Mouse (Mus musculus): Measurements from ENCODE around the gene Tuba8. TPM values are rescaled to one million over a fixed set of nuclear protein-coding genes. Genes with fewer than 3 reads are reported as not detected.

Gene Tuba8
- polyA plus RNA-seq (2012; rRNA removed) = 0.94 and 2.5 TPM in 2 replicates

GRCm38 (mm10) chr6:121210149-121210925 lies at the start of gene Tuba8:
Gene Tuba8, plus strand, starts transcription at chr6:121210696.
- Histone ChIP-seq H3K4me3 (ENCODE audit: insufficient read depth, low read depth, low read length) (peak within 1 kb of the TSS; percentile 51), H3K27me3 (replicated peaks; ENCODE audit: control insufficient read depth, insufficient read depth, low read length) (no peaks in the 10 kb centered on the region), H3K4me1 (ENCODE audit: control insufficient read depth, insufficient read depth, low read length) (no peaks in the 10 kb centered on the region), H3K27ac (ENCODE audit: insufficient read depth, low read depth, low read length) (no peak within 1 kb of the TSS), H3K36me3 (ENCODE audit: control insufficient read depth, insufficient read depth, low read length) (no peaks in the 10 kb centered on the region)
- DNase-seq = peak; percentile 45
- 5% methylated on average over 30 of the region's 30 CpGs for WGBS
- TF ChIP-seq POLR2A (IDR thresholded peaks at IDR 0.05; ENCODE audit: low read depth, low read length) = no peak

GRCm38 (mm10) chr6:121162616-121163015 lies 47.9 kb upstream of the Tuba8 start:
- H3K27ac ChIP-seq (ENCODE audit: insufficient read depth, low read depth, low read length) = no peak overlapping the region
- H3K4me3 ChIP-seq (ENCODE audit: insufficient read depth, low read depth, low read length) = no peak overlapping the region
- WGBS = 88% methylated on average over 12 of the region's 12 CpGs
- H3K4me1 ChIP-seq (ENCODE audit: control insufficient read depth, insufficient read depth, low read length) = peaks cover 6% of the 10 kb centered on the region; the same call in 1 of the 2 replicates
- H3K36me3 ChIP-seq (ENCODE audit: control insufficient read depth, insufficient read depth, low read length) = no peaks in the 10 kb centered on the region
- TF ChIP-seq CTCF (conservative IDR thresholded peaks at IDR 0.05; ENCODE audit: insufficient read depth, insufficient read length, low read depth, low read length) (no peak), POLR2A (IDR thresholded peaks at IDR 0.05; ENCODE audit: low read depth, low read length) (no peak)
- DNase-seq = no peak
- no peaks in the 10 kb centered on the region for H3K27me3 ChIP-seq (replicated peaks; ENCODE audit: control insufficient read depth, insufficient read depth, low read length)

GRCm38 (mm10) chr6:121166098-121166552 lies 44.4 kb upstream of the Tuba8 start:
- 25% methylated on average over 10 of the region's 10 CpGs for WGBS

GRCm38 (mm10) chr6:121167381-121167975 lies 43.0 kb upstream of the Tuba8 start:
- no peak overlapping the region for H3K4me3 ChIP-seq (ENCODE audit: insufficient read depth, low read depth, low read length)
- H3K27ac ChIP-seq (ENCODE audit: insufficient read depth, low read depth, low read length) = no peak overlapping the region
- H3K4me1 ChIP-seq (ENCODE audit: control insufficient read depth, insufficient read depth, low read length) = peaks cover 6% of the 10 kb centered on the region; the same call in 1 of the 2 replicates
- WGBS = 81% methylated on average over 7 of the region's 7 CpGs
- H3K36me3 ChIP-seq (ENCODE audit: control insufficient read depth, insufficient read depth, low read length) = no peaks in the 10 kb centered on the region
- no peak for DNase-seq
- TF ChIP-seq POLR2A (IDR thresholded peaks at IDR 0.05; ENCODE audit: low read depth, low read length) = no peak
- no peak for TF ChIP-seq CTCF (conservative IDR thresholded peaks at IDR 0.05; ENCODE audit: insufficient read depth, insufficient read length, low read depth, low read length)
- no peaks in the 10 kb centered on the region for H3K27me3 ChIP-seq (replicated peaks; ENCODE audit: control insufficient read depth, insufficient read depth, low read length)

More at GRCm38 (mm10) chr6:121166098-121166552, 44.4 kb upstream of the Tuba8 start:
- DNase-seq = peak; percentile 90
- Histone ChIP-seq H3K27ac (ENCODE audit: insufficient read depth, low read depth, low read length) (no peak overlapping the region), H3K27me3 (replicated peaks; ENCODE audit: control insufficient read depth, insufficient read depth, low read length) (no peaks in the 10 kb centered on the region), H3K4me3 (ENCODE audit: insufficient read depth, low read depth, low read length) (no peak overlapping the region), H3K36me3 (ENCODE audit: control insufficient read depth, insufficient read depth, low read length) (no peaks in the 10 kb centered on the region), H3K4me1 (ENCODE audit: control insufficient read depth, insufficient read depth, low read length) (peaks cover 6% of the 10 kb centered on the region; the same call in 1 of the 2 replicates)
- TF ChIP-seq POLR2A (IDR thresholded peaks at IDR 0.05; ENCODE audit: low read depth, low read length) (no peak), CTCF (conservative IDR thresholded peaks at IDR 0.05; ENCODE audit: insufficient read depth, insufficient read length, low read depth, low read length) (no peak; the same call in 1 of the 2 replicates)

- WGBS = 68% methylated on average over 6 of the region's 6 CpGs
Observed at GRCm38 (mm10) chr6:121171102-121171501, 39.4 kb upstream of the Tuba8 start.

GRCm38 (mm10) chr6:121173471-121173870 lies 37.0 kb upstream of the Tuba8 start:
- TF ChIP-seq CTCF (conservative IDR thresholded peaks at IDR 0.05; ENCODE audit: insufficient read depth, insufficient read length, low read depth, low read length) = no peak
- no peak for TF ChIP-seq POLR2A (IDR thresholded peaks at IDR 0.05; ENCODE audit: low read depth, low read length)
- no peak overlapping the region for H3K4me3 ChIP-seq (ENCODE audit: insufficient read depth, low read depth, low read length)

More at GRCm38 (mm10) chr6:121171102-121171501, 39.4 kb upstream of the Tuba8 start:
- H3K27ac ChIP-seq (ENCODE audit: insufficient read depth, low read depth, low read length) = no peak overlapping the region
- H3K36me3 ChIP-seq (ENCODE audit: control insufficient read depth, insufficient read depth, low read length) = no peaks in the 10 kb centered on the region
- TF ChIP-seq POLR2A (IDR thresholded peaks at IDR 0.05; ENCODE audit: low read depth, low read length) (no peak), CTCF (conservative IDR thresholded peaks at IDR 0.05; ENCODE audit: insufficient read depth, insufficient read length, low read depth, low read length) (no peak)
- H3K27me3 ChIP-seq (replicated peaks; ENCODE audit: control insufficient read depth, insufficient read depth, low read length) = no peaks in the 10 kb centered on the region
- DNase-seq = peak; percentile 84
- H3K4me1 ChIP-seq (ENCODE audit: control insufficient read depth, insufficient read depth, low read length) = peaks cover 3% of the 10 kb centered on the region; the same call in 1 of the 2 replicates
- no peak overlapping the region for H3K4me3 ChIP-seq (ENCODE audit: insufficient read depth, low read depth, low read length)

GRCm38 (mm10) chr6:121174761-121175160 lies 35.7 kb upstream of the Tuba8 start:
- Histone ChIP-seq H3K4me1 (ENCODE audit: control insufficient read depth, insufficient read depth, low read length) (peaks cover 10% of the 10 kb centered on the region; the same call in 1 of the 2 replicates), H3K27ac (ENCODE audit: insufficient read depth, low read depth, low read length) (no peak overlapping the region), H3K27me3 (replicated peaks; ENCODE audit: control insufficient read depth, insufficient read depth, low read length) (no peaks in the 10 kb centered on the region), H3K4me3 (ENCODE audit: insufficient read depth, low read depth, low read length) (no peak overlapping the region), H3K36me3 (ENCODE audit: control insufficient read depth, insufficient read depth, low read length) (no peaks in the 10 kb centered on the region)
- TF ChIP-seq POLR2A (IDR thresholded peaks at IDR 0.05; ENCODE audit: low read depth, low read length) (no peak), CTCF (conservative IDR thresholded peaks at IDR 0.05; ENCODE audit: insufficient read depth, insufficient read length, low read depth, low read length) (no peak)
- WGBS = 94% methylated on average over 6 of the region's 6 CpGs
- DNase-seq = no peak

More at GRCm38 (mm10) chr6:121173471-121173870, 37.0 kb upstream of the Tuba8 start:
- DNase-seq = peak; percentile 44
- Histone ChIP-seq H3K27ac (ENCODE audit: insufficient read depth, low read depth, low read length) (no peak overlapping the region), H3K27me3 (replicated peaks; ENCODE audit: control insufficient read depth, insufficient read depth, low read length) (no peaks in the 10 kb centered on the region), H3K36me3 (ENCODE audit: control insufficient read depth, insufficient read depth, low read length) (no peaks in the 10 kb centered on the region), H3K4me1 (ENCODE audit: control insufficient read depth, insufficient read depth, low read length) (peaks cover 7% of the 10 kb centered on the region; the same call in 1 of the 2 replicates)
- 30% methylated on average over 5 of the region's 5 CpGs for WGBS

All from kidney, adult 2 months (tissue).